Mouse (Mus musculus): ENCODE results near the gene Tspo. TPM values are rescaled to one million over a fixed set of nuclear protein-coding genes. Genes with fewer than 3 reads are reported as not detected.

Gene Tspo
- total RNA-seq, 2 experiments from 2014 or later = 119 to 209 TPM

- ATAC-seq (ENCODE audit: poor library complexity, severe bottlenecking) = no peak
These were observed 51.9 kb downstream of the Tspo start for GRCm38 (mm10) chr15:83615245-83615644.

Other genes with a start within 250 kb of the Tspo start
- gene Arfgap3, start 213.3 kb upstream of the Tspo start, total RNA-seq (2015) = 15.6 and 26.2 TPM in 2 replicates
- 20.9 and 21.6 TPM in 2 replicates for gene Arfgap3, start 213.3 kb upstream of the Tspo start, total RNA-seq (2017)
- 71.9 and 75.0 TPM in 2 replicates for gene Pacsin2, start 99.0 kb upstream of the Tspo start, total RNA-seq (2015)
- gene Pacsin2, start 99.0 kb upstream of the Tspo start, total RNA-seq (2017) = 112 and 115 TPM in 2 replicates
- gene Ttll1, start 52.7 kb upstream of the Tspo start, total RNA-seq (2015) = 3.6 and 3.8 TPM in 2 replicates
- gene Ttll1, start 52.7 kb upstream of the Tspo start, total RNA-seq (2017) = 3.2 and 4.4 TPM in 2 replicates
- gene Bik, start 36.7 kb upstream of the Tspo start, total RNA-seq (2015) = 0.41 TPM in 1 of 2 replicates, not detected in the other
- 0.40 TPM in 1 of 2 replicates, not detected in the other for gene Bik, start 36.7 kb upstream of the Tspo start, total RNA-seq (2017)
- gene Mcat, start 195 bp downstream of the Tspo start, total RNA-seq (2015) = 4.3 and 5.2 TPM in 2 replicates
- 7.0 and 8.0 TPM in 2 replicates for gene Mcat, start 195 bp downstream of the Tspo start, total RNA-seq (2017)
- gene Ttll12, start 31.6 kb downstream of the Tspo start, total RNA-seq (2015) = 5.9 and 6.1 TPM in 2 replicates
- gene Ttll12, start 31.6 kb downstream of the Tspo start, total RNA-seq (2017) = 3.0 and 6.5 TPM in 2 replicates
- gene Scube1, start 161.4 kb downstream of the Tspo start, total RNA-seq (2015) = not detected in 2 replicates
- gene Scube1, start 161.4 kb downstream of the Tspo start, total RNA-seq (2017) = not detected in 2 replicates
- not detected in 2 replicates for gene Mpped1, start 215.9 kb downstream of the Tspo start, total RNA-seq (2015)
- not detected in 2 replicates for gene Mpped1, start 215.9 kb downstream of the Tspo start, total RNA-seq (2017)

Data from megakaryocyte, adult 5-6 weeks (primary cell).